Mouse (Mus musculus) gastrocnemius, postnatal 14 days (tissue): ENCODE data around the gene Dguok. TPM values are rescaled to one million over a fixed set of nuclear protein-coding genes. Genes with fewer than 3 reads are reported as not detected.

Experiments used
- DNase-seq: peaks from one replicate; pipeline ENCODE4 v3.0.0; 2021; ENCODE audit warnings: mixed read lengths
- intact Hi-C: fragments of 180-260 bp; cut with DNase I; formaldehyde crosslinking; loops from one replicate; pipeline ENCODE4 v1.15.1; 2025; ENCODE audit warnings: low total_unique reads
- long read RNA-seq, 2 experiments: library from polyadenylated mRNA; stranded (forward); transcript quantifications; one replicate each; pipeline ENCODE4 v2.0.0; 2021
- total RNA-seq, 2 experiments: library from RNA; stranded (reverse); gene quantifications; 2 replicates each; pipeline ENCODE4 v1.2.3; 2021

Dguok gene
- 10 to 100 TPM; 14.8 to 19.3 TPM for total RNA-seq
- long read RNA-seq, experiment 1, transcript Dguok-201 (7 exons, 1,107 nt), result major isoform, 19 of 24 reads
- long read RNA-seq, experiment 1, partial matches to known transcripts, result 0 of 24 reads
- long read RNA-seq, experiment 1, other reads (novel, unspliced or antisense), result 5 of 24 reads
- long read RNA-seq, experiment 2, transcript Dguok-201 (7 exons, 1,107 nt), result major isoform, 14 of 20 reads
- long read RNA-seq, experiment 2, partial matches to known transcripts, result 0 of 20 reads
- long read RNA-seq, experiment 2, other reads (novel, unspliced or antisense), result 6 of 20 reads

- peak; percentile 97 for DNase-seq
- intact Hi-C loops, result no loop called here
Measured at GRCm38 (mm10) chr6:83506258-83507167, at the start of gene Dguok. Gene Dguok (minus strand): TSS chr6:83506969.

GRCm38 (mm10) chr6:83555972-83556371, 49.2 kb upstream of the Dguok start:
- intact Hi-C loops, result no loop called here
- DNase-seq, result no peak

GRCm38 (mm10) chr6:83548346-83548745, 41.6 kb upstream of the Dguok start:
- intact Hi-C loops, result no loop called here

GRCm38 (mm10) chr6:83545778-83546177, 39.0 kb upstream of the Dguok start:
- intact Hi-C loops, result no loop called here
- no peak for DNase-seq

More at GRCm38 (mm10) chr6:83548346-83548745, 41.6 kb upstream of the Dguok start:
- no peak for DNase-seq

GRCm38 (mm10) chr6:83541756-83542456, 35.1 kb upstream of the Dguok start:
- intact Hi-C loops, result no loop called here
- peak; percentile 15 for DNase-seq

GRCm38 (mm10) chr6:83540017-83540416, 33.2 kb upstream of the Dguok start:
- intact Hi-C loops, result no loop called here
- DNase-seq, result no peak

GRCm38 (mm10) chr6:83536795-83537059, 30.0 kb upstream of the Dguok start:
- no peak for DNase-seq
- intact Hi-C loops, result no loop called here

GRCm38 (mm10) chr6:83536028-83536794, 29.4 kb upstream of the Dguok start, which contains the start of gene Actg2:
Gene Actg2 (minus strand): TSS chr6:83536265.
- intact Hi-C loops, result no loop called here
- DNase-seq, result no peak

- intact Hi-C loops, result no loop called here
Measured at GRCm38 (mm10) chr6:83532608-83533007, 25.8 kb upstream of the Dguok start.

GRCm38 (mm10) chr6:83523194-83523593, 16.4 kb upstream of the Dguok start:
- intact Hi-C loops, result no loop called here
- DNase-seq, result no peak

More at GRCm38 (mm10) chr6:83532608-83533007, 25.8 kb upstream of the Dguok start:
- no peak for DNase-seq

- intact Hi-C loops, result no loop called here
- DNase-seq, result no peak
Measured at GRCm38 (mm10) chr6:83521784-83522183, 15.0 kb upstream of the Dguok start.

GRCm38 (mm10) chr6:83518637-83519036, 11.9 kb upstream of the Dguok start:
- intact Hi-C loops, result no loop called here
- no peak for DNase-seq

- no peak for DNase-seq
- intact Hi-C loops, result no loop called here
Measured at GRCm38 (mm10) chr6:83515172-83515571, 8.4 kb upstream of the Dguok start.

- peak; percentile 50 for DNase-seq
- intact Hi-C loops, result loop anchor here (5.0 kb wide), 1 partner anchor 70 kb away; no protein-coding TSS in a partner anchor
Measured at GRCm38 (mm10) chr6:83512495-83512894, 5.7 kb upstream of the Dguok start.

- intact Hi-C loops, result loop anchor here (2.0 to 5.0 kb wide), 2 partner anchors 68 to 153 kb away; no protein-coding TSS in a partner anchor
Measured at GRCm38 (mm10) chr6:83510210-83510609, 3.4 kb upstream of the Dguok start.

GRCm38 (mm10) chr6:83509442-83509841, 2.7 kb upstream of the Dguok start:
- intact Hi-C loops, result no loop called here
- DNase-seq, result no peak

More at GRCm38 (mm10) chr6:83510210-83510609, 3.4 kb upstream of the Dguok start:
- no peak for DNase-seq

GRCm38 (mm10) chr6:83507168-83507546, 388 bp upstream of the Dguok start:
- no peak for DNase-seq
- intact Hi-C loops, result no loop called here

GRCm38 (mm10) chr6:83505554-83505953, 1.2 kb downstream of the Dguok start:
- DNase-seq, result no peak
- intact Hi-C loops, result no loop called here

- intact Hi-C loops, result no loop called here
Measured at GRCm38 (mm10) chr6:83503361-83503760, 3.4 kb downstream of the Dguok start.

More at GRCm38 (mm10) chr6:83503361-83503760, 3.4 kb downstream of the Dguok start:
- no peak for DNase-seq
